Mouse (Mus musculus): ENCODE results near the gene Sdf2l1. TPM values are rescaled to one million over a fixed set of nuclear protein-coding genes. Genes with fewer than 3 reads are reported as not detected.

Sdf2l1 gene
- polyA plus RNA-seq, 1 experiment from 2014 or later: 94.2 TPM

DNA sequence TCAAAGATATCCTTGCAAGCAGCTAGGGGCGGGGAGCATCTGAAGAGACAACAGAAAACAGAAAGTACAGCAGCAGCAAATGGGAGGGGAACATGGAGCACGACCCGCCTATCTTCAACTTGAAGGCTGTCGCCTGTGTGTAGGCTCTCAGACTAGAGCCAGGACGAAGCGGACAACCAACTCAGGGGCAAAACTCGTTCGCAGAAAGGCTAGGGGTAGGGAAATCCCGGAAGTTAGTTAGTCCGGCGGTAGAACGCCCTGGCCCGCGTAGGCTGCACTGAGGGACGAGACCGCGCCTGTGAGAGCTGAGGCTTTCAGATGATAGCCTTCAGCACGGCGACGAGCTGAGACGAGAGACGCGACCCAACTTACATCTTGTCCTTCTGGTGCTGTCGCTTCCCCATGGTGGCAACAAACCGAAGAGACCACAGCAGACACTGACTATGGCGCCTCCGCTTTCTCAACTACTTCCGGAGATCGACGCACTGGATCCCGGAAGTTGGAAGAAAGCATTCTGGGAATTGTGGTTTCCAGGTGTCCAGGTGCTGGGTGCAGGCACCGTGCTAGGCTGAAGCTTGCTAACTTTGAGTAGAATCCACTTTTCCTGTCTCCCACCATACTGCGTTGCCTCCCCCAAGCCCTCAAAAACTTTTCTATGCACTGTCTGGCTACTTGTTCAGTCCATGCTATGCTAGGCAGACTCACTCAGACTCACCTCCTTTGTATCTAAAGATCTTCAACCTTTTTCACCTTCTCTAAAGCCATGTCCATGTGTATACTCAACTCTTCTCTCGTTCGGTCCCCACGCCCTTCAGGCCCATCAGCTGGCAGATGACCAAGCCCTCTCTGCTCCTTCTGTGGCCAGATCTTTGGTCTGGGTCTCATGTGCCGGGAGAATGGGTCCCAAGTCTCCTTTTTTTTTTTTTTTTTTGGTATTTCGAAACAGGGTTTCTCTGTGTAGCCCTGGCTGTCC is 21.1 kb downstream of the Sdf2l1 start, which contains the start of gene Ppil2:
Gene Ppil2 (minus strand): TSS at position 487 of the 973 bp plus-strand sequence.
- ATAC-seq (replicated peaks; ENCODE audit: low FRiP score): peak; percentile 84
- Histone ChIP-seq H3K27ac (peak within 1 kb of the TSS; percentile 48), H3K36me3 (peaks cover 65% of the 10 kb centered on the region), H3K4me2 (peak within 1 kb of the TSS; percentile 65), H3K9ac (peak within 1 kb of the TSS; percentile 52), H3K4me3 (replicated peaks) (peak within 1 kb of the TSS; percentile 71), H3K27me3 (no peaks in the 10 kb centered on the region), H3K9me3 (replicated peaks) (no peaks in the 10 kb centered on the region), H3K4me1 (peaks cover 14% of the 10 kb centered on the region)
- 9% methylated on average over 38 of the region's 38 CpGs for WGBS

DNA sequence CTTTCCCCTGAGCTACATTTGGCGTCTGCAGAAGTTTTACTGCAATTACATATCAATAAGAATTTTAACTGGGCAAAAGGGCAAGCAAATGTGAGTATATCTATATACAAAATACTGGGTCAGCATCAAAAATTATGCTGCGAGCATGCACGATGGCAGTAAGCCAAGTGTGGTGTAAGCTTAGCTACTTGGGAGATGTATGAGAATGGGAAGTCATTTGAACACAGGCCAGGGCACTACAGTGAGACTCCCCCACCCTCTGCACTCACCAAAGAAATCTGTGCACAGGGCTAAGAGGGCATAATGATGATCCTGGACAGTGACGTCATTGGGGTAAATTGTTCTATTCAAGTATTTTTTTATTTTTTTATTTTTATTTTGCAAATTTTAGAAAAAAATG is 27.6 kb downstream of the Sdf2l1 start:
- 76% methylated on average over 4 of the region's 4 CpGs for WGBS
- no peak overlapping the region for H3K9ac ChIP-seq
- H3K4me3 ChIP-seq (replicated peaks): no peak overlapping the region
- no peak for ATAC-seq (replicated peaks; ENCODE audit: low FRiP score)
- no peaks in the 10 kb centered on the region for H3K9me3 ChIP-seq (replicated peaks)
- no peaks in the 10 kb centered on the region for H3K27me3 ChIP-seq
- peaks cover 92% of the 10 kb centered on the region for H3K36me3 ChIP-seq
- H3K27ac ChIP-seq: no peak overlapping the region
- H3K4me2 ChIP-seq: no peak overlapping the region
- peaks cover 14% of the 10 kb centered on the region for H3K4me1 ChIP-seq

DNA sequence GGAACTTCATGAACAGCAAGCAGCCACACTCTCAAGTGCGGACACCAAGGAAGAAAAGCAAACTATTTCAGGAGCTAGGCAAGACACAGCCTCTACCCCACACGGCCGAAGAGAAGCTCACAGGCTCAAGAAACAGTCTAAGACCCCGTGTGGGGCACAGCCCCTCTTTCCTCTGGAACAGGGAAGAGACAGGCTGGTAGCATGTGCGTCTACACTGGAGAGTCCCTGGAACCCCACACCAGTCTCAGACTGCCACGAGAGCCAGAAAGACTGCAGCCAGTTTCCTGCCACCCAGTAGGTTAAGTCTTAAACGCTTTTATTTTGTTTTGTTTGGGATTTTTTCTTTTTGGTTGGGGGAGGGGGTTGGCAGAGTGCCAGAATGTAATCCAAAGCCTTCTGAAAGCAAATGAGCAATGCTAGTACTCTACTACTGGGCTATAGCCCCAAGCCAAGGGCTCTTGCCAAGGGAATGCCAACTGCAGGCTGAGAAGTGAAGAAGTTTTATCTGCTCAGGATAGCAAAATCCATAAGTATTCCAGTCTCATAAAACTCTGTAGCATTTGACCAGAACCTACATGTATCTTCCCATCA is 29.5 kb downstream of the Sdf2l1 start:
- WGBS: 59% methylated on average over 7 of the region's 7 CpGs
- H3K4me1 ChIP-seq: peaks cover 9% of the 10 kb centered on the region; the same call in 1 of the 2 replicates
- H3K4me2 ChIP-seq: no peak overlapping the region
- no peak overlapping the region for H3K27ac ChIP-seq
- no peaks in the 10 kb centered on the region for H3K27me3 ChIP-seq
- H3K9me3 ChIP-seq (replicated peaks): no peaks in the 10 kb centered on the region
- H3K4me3 ChIP-seq (replicated peaks): no peak overlapping the region
- ATAC-seq (replicated peaks; ENCODE audit: low FRiP score): no peak
- no peak overlapping the region for H3K9ac ChIP-seq
- peaks cover 94% of the 10 kb centered on the region for H3K36me3 ChIP-seq

DNA sequence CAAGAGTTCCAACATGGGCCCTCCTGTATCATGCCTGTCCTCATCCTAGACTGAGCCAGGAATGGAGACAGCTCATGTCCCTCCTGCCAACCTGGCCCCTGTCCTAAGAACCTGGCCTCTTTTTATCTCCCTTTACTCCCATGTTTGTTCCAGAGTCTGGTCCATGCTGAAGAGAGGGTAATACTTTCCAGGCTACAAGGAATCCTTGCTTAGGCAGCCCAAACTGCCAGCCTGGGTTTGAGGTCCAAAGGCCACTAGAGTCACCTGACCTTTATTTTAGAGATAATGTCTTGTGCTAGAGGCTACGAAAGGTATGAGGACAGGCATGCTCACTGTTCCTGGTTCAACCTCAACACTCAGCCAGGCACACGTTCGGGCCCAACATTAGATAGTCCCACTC is 35.2 kb downstream of the Sdf2l1 start:
- Histone ChIP-seq H3K36me3 (peaks cover 96% of the 10 kb centered on the region), H3K27ac (no peak overlapping the region), H3K27me3 (no peaks in the 10 kb centered on the region), H3K4me3 (replicated peaks) (no peak overlapping the region), H3K4me2 (no peak overlapping the region), H3K9me3 (replicated peaks) (no peaks in the 10 kb centered on the region), H3K4me1 (no peaks in the 10 kb centered on the region), H3K9ac (no peak overlapping the region)
- no peak for ATAC-seq (replicated peaks; ENCODE audit: low FRiP score)
- 93% methylated on average over 3 of the region's 3 CpGs for WGBS

DNA sequence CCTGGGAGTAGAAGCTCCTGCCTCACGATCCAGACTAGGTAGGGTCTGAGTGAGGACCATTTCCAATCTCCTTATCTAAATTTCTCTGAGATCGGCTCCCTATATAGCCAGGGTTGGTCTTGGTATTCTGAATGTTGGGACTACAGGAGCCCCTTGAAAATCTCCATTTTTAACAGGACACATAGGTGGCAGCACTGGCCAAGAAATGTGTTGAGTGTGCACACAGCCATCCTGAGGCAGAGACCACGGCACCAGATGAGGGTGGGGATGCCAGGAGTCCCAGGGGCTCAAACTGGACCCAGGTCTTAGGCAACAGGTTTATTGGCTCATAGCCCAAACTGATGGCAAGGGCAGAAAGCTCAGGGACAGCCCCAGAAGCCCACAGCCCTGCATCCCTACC is 43.8 kb downstream of the Sdf2l1 start:
- Histone ChIP-seq H3K27ac (no peak overlapping the region), H3K9ac (no peak overlapping the region), H3K9me3 (replicated peaks) (no peaks in the 10 kb centered on the region), H3K36me3 (peaks cover 100% of the 10 kb centered on the region), H3K27me3 (no peaks in the 10 kb centered on the region), H3K4me1 (no peaks in the 10 kb centered on the region), H3K4me3 (replicated peaks) (no peak overlapping the region), H3K4me2 (no peak overlapping the region)
- ATAC-seq (replicated peaks; ENCODE audit: low FRiP score): no peak
- 78% methylated on average over 3 of the region's 3 CpGs for WGBS

DNA sequence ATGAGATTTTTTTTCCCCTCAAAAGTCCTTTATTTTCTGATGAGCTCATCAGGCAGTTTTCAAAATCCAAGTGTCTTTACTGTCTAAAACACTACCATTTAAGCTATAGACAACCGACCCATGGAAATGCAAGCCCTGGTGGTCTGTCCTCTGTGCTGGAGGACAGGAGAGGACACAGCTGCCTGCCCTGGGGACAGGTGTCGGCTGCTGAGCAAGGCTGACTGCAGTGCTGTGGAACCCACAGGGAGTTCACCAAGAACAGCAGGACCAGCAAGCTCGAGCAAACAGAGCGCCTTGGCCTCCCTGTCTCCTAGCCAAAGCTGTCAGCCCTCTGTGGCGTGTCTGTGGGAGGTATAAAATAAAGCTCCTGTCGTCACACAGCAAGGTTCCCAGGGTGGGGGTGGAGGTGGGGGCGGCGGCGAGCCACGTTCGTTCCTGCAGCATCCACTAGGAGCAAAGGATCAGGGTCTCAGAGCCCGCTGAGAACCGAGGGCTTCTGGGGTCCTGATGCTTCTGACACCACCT is 45.5 kb downstream of the Sdf2l1 start:
- H3K9me3 ChIP-seq (replicated peaks): no peaks in the 10 kb centered on the region
- ATAC-seq (replicated peaks; ENCODE audit: low FRiP score): no peak
- H3K27me3 ChIP-seq: no peaks in the 10 kb centered on the region
- 65% methylated on average over 13 of the region's 13 CpGs for WGBS
- H3K4me2 ChIP-seq: no peak overlapping the region
- H3K4me1 ChIP-seq: no peaks in the 10 kb centered on the region
- H3K4me3 ChIP-seq (replicated peaks): no peak overlapping the region
- H3K9ac ChIP-seq: no peak overlapping the region
- peaks cover 97% of the 10 kb centered on the region for H3K36me3 ChIP-seq
- H3K27ac ChIP-seq: no peak overlapping the region

DNA sequence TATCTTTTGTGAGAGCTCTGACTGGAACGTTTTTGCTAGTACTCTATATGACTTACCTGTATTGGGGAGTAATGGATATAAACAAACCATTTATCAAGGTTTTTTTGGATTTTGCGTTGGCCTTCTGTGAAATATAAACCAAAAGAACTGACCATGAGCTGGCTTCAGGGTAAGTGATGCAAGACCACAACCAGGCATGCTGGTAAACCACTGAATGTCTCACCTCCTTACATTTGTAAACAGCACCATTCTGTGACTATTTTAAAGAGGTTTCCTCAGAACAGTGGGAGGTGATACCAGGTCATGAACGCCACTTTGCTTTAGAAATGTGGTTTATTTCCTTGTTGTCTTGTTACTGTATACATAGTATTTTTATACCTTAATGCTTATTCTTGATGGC is 45.9 kb downstream of the Sdf2l1 start:
- Histone ChIP-seq H3K36me3 (peaks cover 97% of the 10 kb centered on the region), H3K4me3 (replicated peaks) (no peak overlapping the region), H3K9me3 (replicated peaks) (no peaks in the 10 kb centered on the region), H3K27ac (no peak overlapping the region), H3K4me2 (no peak overlapping the region), H3K4me1 (no peaks in the 10 kb centered on the region), H3K27me3 (no peaks in the 10 kb centered on the region), H3K9ac (no peak overlapping the region)
- no peak for ATAC-seq (replicated peaks; ENCODE audit: low FRiP score)
- WGBS: 84% methylated on average over 3 of the region's 3 CpGs

GRCm38 (mm10) chr16:17085636-17086035 is 46.5 kb downstream of the Sdf2l1 start:
- no peak overlapping the region for H3K4me3 ChIP-seq (replicated peaks)
- no peak overlapping the region for H3K4me2 ChIP-seq
- WGBS: 89% methylated on average over 4 of the region's 4 CpGs
- ATAC-seq (replicated peaks; ENCODE audit: low FRiP score): no peak
- H3K27ac ChIP-seq: no peak overlapping the region
- no peaks in the 10 kb centered on the region for H3K27me3 ChIP-seq
- H3K9me3 ChIP-seq (replicated peaks): no peaks in the 10 kb centered on the region
- H3K36me3 ChIP-seq: peaks cover 97% of the 10 kb centered on the region
- no peak overlapping the region for H3K9ac ChIP-seq
- H3K4me1 ChIP-seq: no peaks in the 10 kb centered on the region

DNA sequence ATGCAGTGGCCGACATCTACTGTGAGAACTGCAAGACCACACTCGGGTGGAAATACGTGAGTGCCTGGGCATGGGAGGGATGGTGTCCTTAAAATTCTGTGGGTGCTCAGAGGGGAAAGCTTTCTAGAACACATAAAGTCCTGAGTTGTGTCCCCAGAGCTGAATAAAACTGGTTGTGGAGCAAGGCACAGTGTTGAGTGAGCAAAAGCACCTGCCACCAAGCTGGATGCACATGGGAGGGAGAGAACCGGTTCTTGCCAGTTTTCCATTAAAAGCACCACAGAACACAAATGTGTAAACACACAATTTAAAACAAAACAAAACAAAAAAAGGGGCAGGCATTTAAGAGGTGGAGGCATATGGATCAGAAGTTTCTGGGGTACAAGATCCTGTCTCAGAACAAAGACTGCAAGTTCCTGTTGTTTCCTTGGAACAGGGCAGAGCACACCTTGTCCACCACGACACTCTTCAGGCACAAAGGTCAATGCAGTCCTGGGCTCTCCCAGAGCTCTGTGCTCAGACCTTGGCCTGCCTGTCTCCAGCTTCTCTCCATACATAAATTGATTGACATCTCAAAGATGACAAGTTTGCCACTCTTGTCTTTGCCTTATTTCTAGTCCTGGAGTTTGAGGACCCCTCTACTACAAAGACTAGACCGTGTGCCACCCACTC is 49.9 kb downstream of the Sdf2l1 start:
- H3K4me3 ChIP-seq (replicated peaks): no peak overlapping the region
- H3K9ac ChIP-seq: no peak overlapping the region
- peaks cover 91% of the 10 kb centered on the region for H3K36me3 ChIP-seq
- no peak overlapping the region for H3K4me2 ChIP-seq
- no peak overlapping the region for H3K27ac ChIP-seq
- 84% methylated on average over 6 of the region's 6 CpGs for WGBS
- no peaks in the 10 kb centered on the region for H3K9me3 ChIP-seq (replicated peaks)
- ATAC-seq (replicated peaks; ENCODE audit: low FRiP score): no peak
- no peaks in the 10 kb centered on the region for H3K4me1 ChIP-seq
- H3K27me3 ChIP-seq: no peaks in the 10 kb centered on the region

Measured in kidney, embryonic 15.5 days (tissue).